Mouse (Mus musculus) liver, embryonic 14.5 days (tissue): ENCODE data around the gene Plscr3.

Experiments
- CTCF ChIP-seq: IDR thresholded peaks from 2 replicates; pipeline ENCODE4 v1.5.1; 2016; ENCODE audit warnings: antibody characterized with exemption, low read depth, control low read depth
- EP300 ChIP-seq: IDR thresholded peaks from 2 replicates; pipeline ENCODE4 v1.6.1; 2016; ENCODE audit warnings: antibody characterized with exemption, low read depth

GRCm38 (mm10) chr11:69834001-69834549 is 12.1 kb upstream of the Plscr3 start:
- TF ChIP-seq CTCF: no peak
- no peak for TF ChIP-seq EP300
